Mouse (Mus musculus) megakaryocyte, embryonic 14.5 days (primary cell): ENCODE measurements around the gene Lin37.

Source experiments
- FLI1 ChIP-seq: IDR thresholded peaks from 2 replicates; pipeline ENCODE4 v1.6.1; 2012; ENCODE audit warnings: low read length, inconsistent platforms, mixed read lengths
- GATA1 ChIP-seq: IDR thresholded peaks from 3 replicates; pipeline ENCODE4 v1.6.1; 2012; ENCODE audit warnings: mixed read lengths, low read length, inconsistent platforms, borderline replicate concordance

DNA sequence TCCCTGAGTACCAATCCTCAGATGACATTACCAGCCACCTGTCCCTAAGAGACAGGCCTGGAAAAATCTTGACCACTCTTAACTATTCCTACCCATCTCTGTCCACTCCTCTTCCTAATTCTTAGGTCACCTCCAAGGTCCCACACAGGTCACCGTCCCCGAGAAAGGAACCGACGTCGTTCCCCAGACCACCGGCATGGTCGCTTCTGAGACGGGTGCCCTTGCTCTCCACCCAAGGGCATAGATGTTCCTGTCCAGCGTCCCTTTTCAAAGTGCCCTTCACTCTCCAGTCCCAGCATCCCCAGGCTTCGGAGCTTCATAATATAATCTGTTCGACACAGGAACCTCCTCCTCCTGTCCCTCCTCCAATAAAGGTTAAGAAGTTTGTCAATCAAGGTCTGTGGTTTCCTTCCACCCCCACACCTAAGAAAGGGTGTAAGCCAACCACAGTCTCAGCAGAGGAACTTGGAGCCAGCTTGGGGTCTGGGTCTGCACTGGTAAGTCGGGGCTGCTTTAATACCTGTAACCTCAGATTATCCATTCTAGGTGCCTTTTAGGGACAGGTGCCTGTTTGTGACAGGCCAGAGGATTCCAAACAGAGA lies 5.4 kb upstream of the Lin37 start, which contains the start of gene Igflr1:
- no peak for TF ChIP-seq GATA1
- no peak for TF ChIP-seq FLI1
